Mouse (Mus musculus): ENCODE measurements around the gene Cpt1c. TPM values are rescaled to one million over a fixed set of nuclear protein-coding genes. Genes with fewer than 3 reads are reported as not detected.

Cpt1c gene
- polyA plus RNA-seq, 1 experiment from 2014 or later: 15.0 TPM

Small RNA genes lying within 50 kb of the gene (microRNA-seq; reads per million reads assigned to microRNA genes)
- gene Mir7054: 0.56 reads per million

Other genes starting within 250 kb of the Cpt1c start
- gene Vrk3, start 226.4 kb downstream of the Cpt1c start, polyA plus RNA-seq (2015; fragmentation: Nextera tagmentation; extraction: Ambion mirVana): 40.6 and 46.1 TPM in 2 replicates
- gene Zfp473, start 223.8 kb downstream of the Cpt1c start, polyA plus RNA-seq (2015; fragmentation: Nextera tagmentation; extraction: Ambion mirVana): 2.1 and 2.2 TPM in 2 replicates
- gene Nup62, start 158.8 kb downstream of the Cpt1c start, polyA plus RNA-seq (2015; fragmentation: Nextera tagmentation; extraction: Ambion mirVana): 95.6 and 97.7 TPM in 2 replicates
- 0.63 and 1.7 TPM in 2 replicates for gene Il4i1, start 158.5 kb downstream of the Cpt1c start, polyA plus RNA-seq (2015; fragmentation: Nextera tagmentation; extraction: Ambion mirVana)
- gene Atf5, start 158.2 kb downstream of the Cpt1c start, polyA plus RNA-seq (2015; fragmentation: Nextera tagmentation; extraction: Ambion mirVana): 4.9 and 5.0 TPM in 2 replicates
- 109 and 111 TPM in 2 replicates for gene Akt1s1, start 125.9 kb downstream of the Cpt1c start, polyA plus RNA-seq (2015; fragmentation: Nextera tagmentation; extraction: Ambion mirVana)
- gene Tbc1d17, start 125.8 kb downstream of the Cpt1c start, polyA plus RNA-seq (2015; fragmentation: Nextera tagmentation; extraction: Ambion mirVana): 71.3 and 74.4 TPM in 2 replicates
- gene Pnkp, start 117.7 kb downstream of the Cpt1c start, polyA plus RNA-seq (2015; fragmentation: Nextera tagmentation; extraction: Ambion mirVana): 37.6 and 37.9 TPM in 2 replicates
- 371 and 398 TPM in 2 replicates for gene Ptov1, start 105.1 kb downstream of the Cpt1c start, polyA plus RNA-seq (2015; fragmentation: Nextera tagmentation; extraction: Ambion mirVana)
- gene Med25, start 82.1 kb downstream of the Cpt1c start, polyA plus RNA-seq (2015; fragmentation: Nextera tagmentation; extraction: Ambion mirVana): 93.5 and 97.7 TPM in 2 replicates
- gene Fuz, start 78.8 kb downstream of the Cpt1c start, polyA plus RNA-seq (2015; fragmentation: Nextera tagmentation; extraction: Ambion mirVana): 21.0 and 24.0 TPM in 2 replicates
- gene Ap2a1, start 45.4 kb downstream of the Cpt1c start, polyA plus RNA-seq (2015; fragmentation: Nextera tagmentation; extraction: Ambion mirVana): 63.1 and 64.8 TPM in 2 replicates
- 0.09 and 0.15 TPM in 2 replicates for gene Tsks, start 31.6 kb downstream of the Cpt1c start, polyA plus RNA-seq (2015; fragmentation: Nextera tagmentation; extraction: Ambion mirVana)
- gene Prmt1, start 11.7 kb upstream of the Cpt1c start, polyA plus RNA-seq (2015; fragmentation: Nextera tagmentation; extraction: Ambion mirVana): 545 and 586 TPM in 2 replicates
- gene Irf3, start 22.8 kb upstream of the Cpt1c start, polyA plus RNA-seq (2015; fragmentation: Nextera tagmentation; extraction: Ambion mirVana): 88.1 and 92.6 TPM in 2 replicates
- 66.3 and 66.7 TPM in 2 replicates for gene Bcl2l12, start 23.9 kb upstream of the Cpt1c start, polyA plus RNA-seq (2015; fragmentation: Nextera tagmentation; extraction: Ambion mirVana)
- gene Scaf1, start 41.5 kb upstream of the Cpt1c start, polyA plus RNA-seq (2015; fragmentation: Nextera tagmentation; extraction: Ambion mirVana): 35.5 and 36.5 TPM in 2 replicates
- 49.7 and 50.4 TPM in 2 replicates for gene Rras, start 43.1 kb upstream of the Cpt1c start, polyA plus RNA-seq (2015; fragmentation: Nextera tagmentation; extraction: Ambion mirVana)
- 10.9 and 11.1 TPM in 2 replicates for gene Prr12, start 78.0 kb upstream of the Cpt1c start, polyA plus RNA-seq (2015; fragmentation: Nextera tagmentation; extraction: Ambion mirVana)
- 74.9 and 75.1 TPM in 2 replicates for gene Nosip, start 87.6 kb upstream of the Cpt1c start, polyA plus RNA-seq (2015; fragmentation: Nextera tagmentation; extraction: Ambion mirVana)
- gene Prrg2, start 87.8 kb upstream of the Cpt1c start, polyA plus RNA-seq (2015; fragmentation: Nextera tagmentation; extraction: Ambion mirVana): 23.1 and 24.2 TPM in 2 replicates
- 353 and 358 TPM in 2 replicates for gene Rcn3, start 117.4 kb upstream of the Cpt1c start, polyA plus RNA-seq (2015; fragmentation: Nextera tagmentation; extraction: Ambion mirVana)
- gene Fcgrt, start 129.0 kb upstream of the Cpt1c start, polyA plus RNA-seq (2015; fragmentation: Nextera tagmentation; extraction: Ambion mirVana): 73.6 and 83.1 TPM in 2 replicates
- 1,432 and 1,559 TPM in 2 replicates for gene Rps11, start 149.6 kb upstream of the Cpt1c start, polyA plus RNA-seq (2015; fragmentation: Nextera tagmentation; extraction: Ambion mirVana)
- 1,187 and 1,308 TPM in 2 replicates for gene Rpl13a, start 153.9 kb upstream of the Cpt1c start, polyA plus RNA-seq (2015; fragmentation: Nextera tagmentation; extraction: Ambion mirVana)
- 0.19 and 0.20 TPM in 2 replicates for gene Gm45713, start 161.4 kb upstream of the Cpt1c start, polyA plus RNA-seq (2015; fragmentation: Nextera tagmentation; extraction: Ambion mirVana)
- gene Flt3l, start 161.6 kb upstream of the Cpt1c start, polyA plus RNA-seq (2015; fragmentation: Nextera tagmentation; extraction: Ambion mirVana): 1.5 and 8.3 TPM in 2 replicates
- gene Pih1d1, start 179.5 kb upstream of the Cpt1c start, polyA plus RNA-seq (2015; fragmentation: Nextera tagmentation; extraction: Ambion mirVana): 100 and 103 TPM in 2 replicates
- gene Aldh16a1, start 179.7 kb upstream of the Cpt1c start, polyA plus RNA-seq (2015; fragmentation: Nextera tagmentation; extraction: Ambion mirVana): 54.8 and 56.8 TPM in 2 replicates
- gene Slc17a7, start 189.1 kb upstream of the Cpt1c start, polyA plus RNA-seq (2015; fragmentation: Nextera tagmentation; extraction: Ambion mirVana): 0.33 and 0.55 TPM in 2 replicates
- not detected in 2 replicates for gene Gfy, start 204.7 kb upstream of the Cpt1c start, polyA plus RNA-seq (2015; fragmentation: Nextera tagmentation; extraction: Ambion mirVana)
- not detected in 2 replicates for gene Pth2, start 206.1 kb upstream of the Cpt1c start, polyA plus RNA-seq (2015; fragmentation: Nextera tagmentation; extraction: Ambion mirVana)
- gene Ccdc155, start 230.0 kb upstream of the Cpt1c start, polyA plus RNA-seq (2015; fragmentation: Nextera tagmentation; extraction: Ambion mirVana): 0.75 and 1.1 TPM in 2 replicates
- gene Dkkl1, start 237.3 kb upstream of the Cpt1c start, polyA plus RNA-seq (2015; fragmentation: Nextera tagmentation; extraction: Ambion mirVana): 0.54 and 1.1 TPM in 2 replicates
- gene Tead2, start 240.9 kb upstream of the Cpt1c start, polyA plus RNA-seq (2015; fragmentation: Nextera tagmentation; extraction: Ambion mirVana): 180 and 183 TPM in 2 replicates